Mouse (Mus musculus) hindbrain, embryonic 15.5 days (tissue): ENCODE results near the gene Ap1g2. TPM values are rescaled to one million over a fixed set of nuclear protein-coding genes. Genes with fewer than 3 reads are reported as not detected.
A peak's percentile ranks its signal among the peaks of the same experiment; 100 is the strongest.

Source experiments
- ATAC-seq: fragments of 200-750 bp; cut with Nextera tagmentation; 2 replicates; pipeline ENCODE4 v1.8.0; 2017; ENCODE audit warnings: low read depth, moderate number of reproducible peaks, moderate TSS enrichment; ENCODE audit not compliant: low FRiP score
- H3K27ac ChIP-seq: fragments of 300-500 bp; sonication (generic); replicated peaks from 2 replicates; pipeline ENCODE4 v1.5.1; 2015; ENCODE audit warnings: mild to moderate bottlenecking, inconsistent platforms
- H3K27me3 ChIP-seq: fragments of 300-500 bp; sonication (generic); 2 replicates; pipeline ENCODE4 v1.6.1; 2015; ENCODE audit warnings: control low read depth, inconsistent platforms
- H3K36me3 ChIP-seq: fragments of 300-500 bp; sonication (generic); 2 replicates; pipeline ENCODE4 v1.6.1; 2015; ENCODE audit warnings: control low read depth, inconsistent platforms
- H3K4me1 ChIP-seq: fragments of 300-500 bp; sonication (generic); replicated peaks from 2 replicates; pipeline ENCODE4 v1.6.1; 2015; ENCODE audit warnings: control low read depth, inconsistent platforms
- H3K4me2 ChIP-seq: fragments of 300-500 bp; sonication (generic); 2 replicates; pipeline ENCODE4 v1.6.1; 2015; ENCODE audit warnings: moderate library complexity, mild to moderate bottlenecking, inconsistent platforms
- H3K4me3 ChIP-seq: fragments of 300-500 bp; sonication (generic); 2 replicates; pipeline ENCODE4 v1.5.1; 2015; ENCODE audit warnings: mild to moderate bottlenecking, inconsistent platforms
- H3K9ac ChIP-seq: fragments of 300-500 bp; sonication (generic); 2 replicates; pipeline ENCODE4 v1.6.1; 2015; ENCODE audit warnings: inconsistent platforms
- H3K9me3 ChIP-seq: fragments of 300-500 bp; sonication (generic); 2 replicates; pipeline ENCODE4 v1.6.1; 2016; ENCODE audit warnings: control low read depth, inconsistent platforms
- WGBS: fragments of 180-500 bp; shearing (Covaris S2); methylation state at CpG from one replicate; pipeline ENCODE4 v1.1.7; 2015; 5-methylcytosine and 5-hydroxymethylcytosine counted together
- polyA plus RNA-seq: library from polyadenylated mRNA; unstranded; fragments of >200 nt; fragmentation: Nextera tagmentation; extraction: Ambion mirVana; gene quantifications from 2 replicates; pipeline ENCODE4 v1.2.1, GENCODE M21; 2015

Ap1g2 gene
- polyA plus RNA-seq, 1 experiment from 2014 or later = 7.3 TPM

DNA sequence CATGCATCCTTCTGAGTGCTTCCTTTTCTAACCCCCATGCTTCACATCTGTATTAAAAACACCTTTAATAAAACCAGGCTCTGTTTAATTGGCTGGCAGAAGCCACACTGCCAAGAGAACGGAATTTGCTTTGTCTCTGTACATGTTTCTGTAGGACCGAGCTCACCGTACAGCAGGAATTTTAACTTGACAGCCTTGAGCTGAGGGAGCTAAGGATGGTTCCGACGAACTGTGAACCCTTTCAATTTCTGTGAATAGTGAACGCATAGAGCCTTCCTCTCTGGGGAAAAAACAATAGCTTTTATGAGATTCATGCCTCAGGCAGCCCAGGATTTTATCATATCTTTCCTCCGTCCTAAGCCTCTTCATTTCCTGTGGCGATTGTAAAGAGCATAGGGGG lies 16.0 kb upstream of the Ap1g2 start:
- WGBS = 19% methylated on average over 8 of the region's 8 CpGs
- peak; percentile 7; the same call in 1 of the 2 replicates for ATAC-seq
- H3K27me3 ChIP-seq = no peaks in the 10 kb centered on the region
- H3K4me1 ChIP-seq = peaks cover 17% of the 10 kb centered on the region
- H3K9ac ChIP-seq = peak overlapping the region; percentile 9; the same call in 1 of the 2 replicates
- peak overlapping the region; percentile 30 for H3K4me2 ChIP-seq
- no peaks in the 10 kb centered on the region for H3K36me3 ChIP-seq
- H3K9me3 ChIP-seq = no peaks in the 10 kb centered on the region
- H3K27ac ChIP-seq = peak overlapping the region; percentile 78
- no peak overlapping the region for H3K4me3 ChIP-seq

DNA sequence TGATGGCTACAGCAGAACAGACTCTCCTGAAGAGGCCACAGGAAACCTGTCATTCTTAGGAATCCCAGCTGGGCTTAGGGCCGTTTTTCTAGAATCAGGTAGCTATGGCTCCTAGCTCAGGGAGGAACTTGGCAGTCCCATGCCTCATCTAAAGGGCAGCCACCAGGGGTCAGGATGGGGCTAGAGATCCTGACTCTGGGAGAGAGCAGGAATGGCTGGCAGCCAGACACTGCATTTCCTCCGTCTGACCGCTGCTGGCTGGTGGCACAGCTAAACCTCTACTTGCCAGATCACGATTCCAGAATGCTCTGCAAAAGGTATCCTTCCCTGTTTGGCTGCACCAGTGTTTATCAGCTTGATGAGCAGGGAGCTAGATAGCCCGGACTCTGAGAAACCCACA lies 15.6 kb upstream of the Ap1g2 start:
- Histone ChIP-seq H3K36me3 (no peaks in the 10 kb centered on the region), H3K27me3 (no peaks in the 10 kb centered on the region), H3K4me1 (peaks cover 21% of the 10 kb centered on the region), H3K4me3 (no peak overlapping the region), H3K27ac (peak overlapping the region; percentile 78), H3K4me2 (peak overlapping the region; percentile 30), H3K9ac (0 out of 2 replicates have a peak overlapping the region, but pooled peaks have one; percentile 9), H3K9me3 (no peaks in the 10 kb centered on the region)
- WGBS = 6% methylated on average over 5 of the region's 5 CpGs
- peak; percentile 85 for ATAC-seq

DNA sequence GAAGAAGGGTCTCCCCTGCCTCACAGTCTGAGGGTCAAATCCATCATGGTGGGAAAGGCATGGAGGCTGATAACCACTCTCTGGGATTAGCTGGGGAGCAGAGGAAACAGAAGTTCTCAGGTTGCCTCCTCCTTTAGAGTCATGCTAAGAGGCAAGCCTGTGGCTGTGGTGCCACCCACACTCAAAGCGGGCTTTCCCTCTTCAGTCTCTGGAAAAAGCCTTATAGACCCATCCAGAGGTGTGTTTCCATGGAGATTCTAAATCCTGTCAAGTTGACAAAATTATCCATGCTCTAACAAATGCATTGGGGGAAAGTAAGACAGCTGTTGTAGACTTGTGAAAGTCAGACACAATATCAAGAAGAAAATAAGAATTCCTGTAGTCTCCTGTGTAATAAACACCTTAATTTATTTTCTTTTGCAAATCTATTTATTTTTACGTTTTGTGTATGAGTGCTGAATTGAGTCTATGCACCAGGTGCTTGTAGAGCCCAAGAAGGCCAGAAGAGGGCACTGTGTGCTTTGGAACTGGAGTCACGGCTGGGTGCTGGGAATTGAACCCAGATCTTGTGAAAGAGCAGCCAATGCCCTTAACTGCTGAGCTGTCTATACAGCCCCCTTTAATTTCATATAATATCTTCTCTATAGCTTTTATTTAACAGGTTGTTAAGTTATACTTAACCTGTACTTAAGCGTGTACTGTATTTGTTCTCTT lies 13.2 kb upstream of the Ap1g2 start:
- H3K9me3 ChIP-seq = no peaks in the 10 kb centered on the region
- no peak for ATAC-seq
- H3K9ac ChIP-seq = no peak overlapping the region
- H3K4me3 ChIP-seq = no peak overlapping the region
- H3K27me3 ChIP-seq = no peaks in the 10 kb centered on the region
- peaks cover 33% of the 10 kb centered on the region for H3K4me1 ChIP-seq
- no peaks in the 10 kb centered on the region for H3K36me3 ChIP-seq
- 74% methylated on average over 4 of the region's 4 CpGs for WGBS
- no peak overlapping the region for H3K4me2 ChIP-seq
- H3K27ac ChIP-seq = no peak overlapping the region

DNA sequence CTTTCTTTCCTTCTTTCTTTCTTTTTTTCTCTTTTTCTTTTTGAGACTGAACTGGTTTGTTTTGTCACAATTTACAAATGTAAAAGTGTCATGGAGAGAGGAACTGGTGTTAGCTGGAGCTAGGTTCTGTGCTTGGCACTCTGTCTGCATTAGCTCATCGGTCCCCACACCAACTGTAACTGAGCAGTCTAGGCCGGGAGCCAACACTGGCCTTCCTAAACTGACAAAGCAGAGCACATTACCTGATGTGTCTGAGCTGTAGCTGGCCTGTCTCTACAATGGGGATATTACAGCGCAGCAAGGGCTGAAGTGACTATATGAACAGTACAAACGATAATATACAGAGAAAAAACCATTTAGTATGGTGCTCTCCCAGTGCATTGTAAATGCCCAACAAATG lies 12.5 kb upstream of the Ap1g2 start:
- Histone ChIP-seq H3K4me1 (peaks cover 40% of the 10 kb centered on the region), H3K27ac (no peak overlapping the region), H3K36me3 (no peaks in the 10 kb centered on the region), H3K9me3 (no peaks in the 10 kb centered on the region), H3K27me3 (no peaks in the 10 kb centered on the region), H3K4me2 (no peak overlapping the region), H3K9ac (no peak overlapping the region), H3K4me3 (no peak overlapping the region)
- WGBS = 71% methylated on average over 4 of the region's 4 CpGs
- no peak for ATAC-seq

DNA sequence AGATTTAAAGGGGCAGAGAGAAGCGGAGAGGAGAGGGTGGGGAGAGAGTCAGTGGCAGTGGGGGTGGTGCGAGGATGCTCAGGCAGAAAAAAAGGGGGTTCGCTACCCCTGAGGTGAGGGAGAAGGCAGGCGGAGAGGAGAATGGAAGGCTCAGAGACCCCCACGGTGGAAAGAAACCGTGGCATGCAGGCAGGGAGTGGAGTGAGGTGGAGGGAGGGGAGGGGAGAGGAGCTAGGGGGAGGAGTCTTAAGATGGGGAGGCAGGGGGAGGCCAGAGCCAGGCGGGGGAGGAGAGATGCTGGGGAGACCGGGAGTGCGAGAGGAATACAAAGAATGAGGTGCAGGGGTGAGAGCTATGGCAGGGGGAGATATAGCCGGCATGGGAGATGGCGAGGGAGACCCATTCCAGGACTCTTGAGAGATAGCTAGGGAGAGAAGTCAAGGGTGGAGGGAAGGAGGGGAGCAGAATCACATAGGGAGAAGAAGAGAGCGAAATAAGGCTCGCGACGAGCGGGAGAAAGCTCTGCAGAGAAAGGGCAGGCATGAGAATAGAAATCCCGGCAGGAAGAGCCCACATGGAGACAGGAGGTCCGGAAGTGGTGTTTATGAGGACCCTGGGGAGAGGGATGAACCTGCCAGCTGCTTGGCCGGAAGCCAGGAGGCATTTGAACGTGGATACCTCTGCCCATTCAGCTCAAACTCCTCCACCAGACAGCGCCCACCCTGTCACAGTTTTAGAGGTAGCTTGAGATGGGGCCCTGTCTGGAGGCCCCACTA lies 10.2 kb upstream of the Ap1g2 start, which contains the start of gene Jph4:
Gene Jph4 (minus strand): TSS at position 511 of the 776 bp plus-strand sequence.
- Histone ChIP-seq H3K27me3 (no peaks in the 10 kb centered on the region), H3K4me3 (peak within 1 kb of the TSS; percentile 76), H3K9me3 (no peaks in the 10 kb centered on the region), H3K9ac (peak within 1 kb of the TSS; percentile 93), H3K4me1 (peaks cover 48% of the 10 kb centered on the region), H3K27ac (peak within 1 kb of the TSS; percentile 96), H3K36me3 (peaks cover 11% of the 10 kb centered on the region; the same call in 1 of the 2 replicates), H3K4me2 (peak within 1 kb of the TSS; percentile 74)
- WGBS = 4% methylated on average over 21 of the region's 21 CpGs
- ATAC-seq = peak; percentile 75

DNA sequence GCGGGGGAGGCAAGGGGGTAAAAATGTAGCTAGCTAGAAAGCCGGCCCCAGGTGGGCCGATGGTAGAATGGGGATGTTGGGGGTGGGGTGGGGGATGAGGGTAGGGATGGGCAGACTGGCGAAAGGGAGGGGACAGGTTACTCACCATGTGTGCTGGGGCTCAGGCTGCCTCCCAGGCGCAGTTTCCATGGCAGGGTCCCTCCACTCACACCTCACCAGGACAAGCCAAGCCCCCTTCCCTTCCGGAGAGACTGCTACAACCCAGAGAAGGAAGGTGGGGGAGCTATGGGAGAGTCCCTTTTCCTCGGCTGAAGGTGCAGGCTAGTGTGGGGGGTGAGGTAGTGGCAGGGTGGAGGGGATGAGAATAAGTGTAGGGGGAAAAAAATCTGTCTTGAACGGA lies 9.5 kb upstream of the Ap1g2 start:
- H3K4me2 ChIP-seq = peak overlapping the region; percentile 74
- peaks cover 11% of the 10 kb centered on the region; the same call in 1 of the 2 replicates for H3K36me3 ChIP-seq
- no peaks in the 10 kb centered on the region for H3K27me3 ChIP-seq
- H3K9me3 ChIP-seq = no peaks in the 10 kb centered on the region
- peak overlapping the region; percentile 76 for H3K4me3 ChIP-seq
- peaks cover 56% of the 10 kb centered on the region for H3K4me1 ChIP-seq
- ATAC-seq = peak; percentile 35
- H3K9ac ChIP-seq = peak overlapping the region; percentile 93
- 1% methylated on average over 8 of the region's 8 CpGs for WGBS
- H3K27ac ChIP-seq = peak overlapping the region; percentile 96

DNA sequence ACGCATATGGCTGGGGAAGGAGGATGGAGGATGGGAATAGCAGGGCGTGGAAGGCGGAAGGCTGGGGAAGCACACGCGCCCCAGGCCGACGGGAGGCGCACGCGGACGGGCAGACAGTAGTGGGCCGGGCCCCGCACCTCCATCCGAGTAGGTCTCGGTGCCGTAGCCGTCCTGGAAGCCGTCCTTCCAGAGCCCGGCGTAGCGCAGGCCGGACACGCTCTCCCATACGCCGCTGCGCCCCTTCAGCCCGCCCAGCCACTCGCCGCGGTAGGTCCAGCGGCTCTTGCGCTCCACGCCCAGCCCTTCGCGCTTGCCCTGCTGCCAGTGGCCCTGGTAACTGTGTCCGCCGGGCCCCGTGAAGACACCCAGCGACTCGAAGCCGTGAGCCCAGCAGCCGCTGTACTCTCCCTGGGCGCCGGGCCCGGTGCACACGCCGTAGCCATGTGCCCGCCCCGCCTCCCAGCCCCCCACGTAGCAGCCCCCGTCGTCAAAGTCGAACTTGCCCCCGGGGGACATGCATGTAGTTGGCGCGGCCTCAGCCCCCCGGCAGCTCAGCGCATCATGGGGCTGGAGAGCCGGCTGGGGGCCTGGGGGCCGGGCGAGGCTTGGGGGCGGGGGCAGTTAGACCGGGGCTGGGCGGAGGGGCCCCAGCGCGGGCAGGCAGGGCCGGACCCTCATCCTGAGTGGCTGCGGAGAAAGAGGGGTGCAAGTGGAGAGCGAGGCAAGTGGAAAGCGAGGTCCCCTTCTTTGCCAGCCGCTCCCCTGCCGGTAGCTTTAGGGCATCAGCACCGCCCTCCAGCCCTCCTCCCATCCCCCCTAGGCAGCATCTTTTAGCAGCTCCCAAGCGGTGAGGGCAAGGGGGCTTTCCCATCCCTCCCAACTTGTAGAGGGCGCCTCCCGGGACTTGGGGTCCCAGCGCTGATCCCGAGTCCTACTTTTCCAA lies 8.6 kb upstream of the Ap1g2 start:
- peaks cover 64% of the 10 kb centered on the region for H3K4me1 ChIP-seq
- peak overlapping the region; percentile 93 for H3K9ac ChIP-seq
- H3K27ac ChIP-seq = peak overlapping the region; percentile 96
- peak overlapping the region; percentile 74 for H3K4me2 ChIP-seq
- ATAC-seq = peak; percentile 41
- H3K9me3 ChIP-seq = no peaks in the 10 kb centered on the region
- no peaks in the 10 kb centered on the region for H3K27me3 ChIP-seq
- under 1% methylated on average over 73 of the region's 78 CpGs for WGBS
- peak overlapping the region; percentile 76 for H3K4me3 ChIP-seq
- peaks cover 11% of the 10 kb centered on the region; the same call in 1 of the 2 replicates for H3K36me3 ChIP-seq

DNA sequence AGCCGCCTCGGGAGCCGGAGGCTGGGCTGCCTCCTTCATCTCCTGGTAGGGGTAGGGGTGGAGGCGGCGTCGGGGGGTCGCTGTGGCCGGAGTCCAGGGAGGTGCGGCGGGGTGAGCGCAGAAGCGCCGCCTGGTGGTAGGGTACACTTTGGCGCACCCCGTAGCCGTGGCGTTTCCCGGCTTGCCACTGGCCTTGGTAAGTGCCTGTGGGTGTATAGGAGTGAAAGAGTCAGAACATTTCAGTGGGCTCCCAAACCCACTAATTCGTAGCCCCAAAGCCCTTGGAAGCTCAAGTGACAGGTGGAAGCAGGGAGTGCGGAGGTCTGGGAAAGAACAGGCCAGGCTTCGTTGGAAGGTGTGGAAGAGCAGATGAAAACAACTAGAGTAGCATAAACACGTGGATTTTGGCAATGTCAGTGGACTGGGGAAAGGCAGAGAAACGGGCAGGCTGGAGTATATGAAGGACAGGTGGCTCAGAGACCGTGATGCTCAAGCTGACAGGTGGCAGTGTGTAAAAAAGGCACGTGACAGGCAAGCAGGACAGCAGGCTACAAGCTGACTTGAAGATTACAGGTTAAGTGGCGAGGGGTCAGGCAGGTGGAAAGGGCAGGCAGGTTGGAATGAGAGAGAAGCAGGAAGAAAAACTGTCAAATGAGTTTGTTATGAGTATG lies 7.7 kb upstream of the Ap1g2 start:
- H3K9me3 ChIP-seq = no peaks in the 10 kb centered on the region
- H3K27ac ChIP-seq = peak overlapping the region; percentile 96
- WGBS = 10% methylated on average over 26 of the region's 26 CpGs
- peak overlapping the region; percentile 74 for H3K4me2 ChIP-seq
- H3K9ac ChIP-seq = peak overlapping the region; percentile 93
- ATAC-seq = no peak
- H3K36me3 ChIP-seq = peaks cover 11% of the 10 kb centered on the region; the same call in 1 of the 2 replicates
- H3K4me3 ChIP-seq = peak overlapping the region; percentile 76
- H3K27me3 ChIP-seq = no peaks in the 10 kb centered on the region
- H3K4me1 ChIP-seq = peaks cover 73% of the 10 kb centered on the region

DNA sequence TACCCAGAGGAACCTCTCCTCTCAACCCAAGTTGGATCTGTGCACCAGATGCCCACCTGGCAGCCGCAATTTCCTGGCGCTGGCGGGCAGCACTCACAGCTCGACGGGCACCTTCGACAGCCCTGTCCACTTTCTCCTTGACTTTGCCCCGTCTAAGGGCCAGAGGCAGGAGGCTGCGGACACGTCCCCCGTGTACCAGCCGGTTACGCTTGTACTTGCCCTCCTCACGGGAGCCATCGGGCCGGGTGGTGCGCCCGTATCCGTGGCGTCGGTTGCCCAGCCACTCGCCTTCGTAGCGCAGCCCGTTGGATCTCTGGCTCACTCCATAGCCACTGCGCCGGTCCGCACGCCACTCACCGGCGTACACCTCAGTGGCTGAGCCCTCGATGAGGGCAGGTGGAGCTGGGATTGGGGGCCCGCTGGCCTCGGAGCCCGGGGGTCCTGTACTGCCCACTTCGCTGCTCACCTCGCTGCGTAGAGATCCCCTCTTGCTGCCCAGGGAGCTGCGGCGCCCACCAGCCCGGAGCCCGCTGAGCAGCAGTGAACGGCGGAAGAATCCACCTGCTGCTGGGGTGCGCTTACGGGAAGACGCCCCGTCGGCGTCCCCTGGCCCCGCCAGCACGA lies 7.1 kb upstream of the Ap1g2 start:
- Histone ChIP-seq H3K9ac (peak overlapping the region; percentile 93), H3K4me3 (peak overlapping the region; percentile 76), H3K4me2 (peak overlapping the region; percentile 74), H3K4me1 (peaks cover 80% of the 10 kb centered on the region), H3K9me3 (no peaks in the 10 kb centered on the region), H3K36me3 (peaks cover 11% of the 10 kb centered on the region; the same call in 1 of the 2 replicates), H3K27me3 (no peaks in the 10 kb centered on the region), H3K27ac (no peak overlapping the region)
- ATAC-seq = no peak
- 69% methylated on average over 51 of the region's 51 CpGs for WGBS

DNA sequence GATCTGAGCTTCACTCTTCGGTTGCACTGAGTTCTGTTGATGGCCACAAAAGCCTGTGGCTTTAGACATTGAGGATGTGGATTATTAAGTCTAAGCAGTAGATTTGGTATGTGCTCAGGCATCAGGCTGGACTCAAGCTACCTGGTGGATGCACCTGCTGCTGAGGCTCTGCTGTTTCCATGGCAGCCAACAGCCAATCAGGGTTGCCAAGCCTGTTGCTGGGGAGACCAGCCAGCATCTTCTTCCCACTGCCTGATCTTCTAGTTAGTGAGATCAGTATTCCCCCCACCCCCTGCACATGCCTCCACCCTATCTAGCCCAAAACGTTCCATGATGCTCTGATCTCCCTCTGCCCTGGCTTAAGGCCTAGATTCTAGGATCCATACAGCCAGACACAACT lies 5.3 kb upstream of the Ap1g2 start:
- H3K27ac ChIP-seq = no peak overlapping the region
- peak overlapping the region; percentile 21; the same call in 1 of the 2 replicates for H3K4me2 ChIP-seq
- peaks cover 11% of the 10 kb centered on the region; the same call in 1 of the 2 replicates for H3K36me3 ChIP-seq
- 0 out of 2 replicates have a peak overlapping the region, but pooled peaks have one; percentile 17 for H3K9ac ChIP-seq
- 69% methylated on average over 2 of the region's 2 CpGs for WGBS
- no peak for ATAC-seq
- peaks cover 87% of the 10 kb centered on the region for H3K4me1 ChIP-seq
- H3K4me3 ChIP-seq = no peak overlapping the region
- no peaks in the 10 kb centered on the region for H3K9me3 ChIP-seq
- no peaks in the 10 kb centered on the region for H3K27me3 ChIP-seq
